Mouse (Mus musculus): ENCODE data around the gene Metap1d.

- TF ChIP-seq POLR2A (IDR thresholded peaks at IDR 0.05; ENCODE audit: control insufficient read depth, low read depth, low read length) = no peak
- no peak for TF ChIP-seq CTCF (IDR thresholded peaks at IDR 0.05; ENCODE audit: control insufficient read depth, insufficient read depth, insufficient replicate concordance, low read depth, low read length)
Observed at GRCm38 (mm10) chr2:71566466-71566865, 113.4 kb downstream of the Metap1d start.
